Mouse (Mus musculus) cerebellum, adult 11 months (tissue): ENCODE results near the gene Isl1.

Experiments
- DNase-seq: peaks from one replicate; pipeline ENCODE4 v3.0.0; 2022

Isl1 gene

DNA sequence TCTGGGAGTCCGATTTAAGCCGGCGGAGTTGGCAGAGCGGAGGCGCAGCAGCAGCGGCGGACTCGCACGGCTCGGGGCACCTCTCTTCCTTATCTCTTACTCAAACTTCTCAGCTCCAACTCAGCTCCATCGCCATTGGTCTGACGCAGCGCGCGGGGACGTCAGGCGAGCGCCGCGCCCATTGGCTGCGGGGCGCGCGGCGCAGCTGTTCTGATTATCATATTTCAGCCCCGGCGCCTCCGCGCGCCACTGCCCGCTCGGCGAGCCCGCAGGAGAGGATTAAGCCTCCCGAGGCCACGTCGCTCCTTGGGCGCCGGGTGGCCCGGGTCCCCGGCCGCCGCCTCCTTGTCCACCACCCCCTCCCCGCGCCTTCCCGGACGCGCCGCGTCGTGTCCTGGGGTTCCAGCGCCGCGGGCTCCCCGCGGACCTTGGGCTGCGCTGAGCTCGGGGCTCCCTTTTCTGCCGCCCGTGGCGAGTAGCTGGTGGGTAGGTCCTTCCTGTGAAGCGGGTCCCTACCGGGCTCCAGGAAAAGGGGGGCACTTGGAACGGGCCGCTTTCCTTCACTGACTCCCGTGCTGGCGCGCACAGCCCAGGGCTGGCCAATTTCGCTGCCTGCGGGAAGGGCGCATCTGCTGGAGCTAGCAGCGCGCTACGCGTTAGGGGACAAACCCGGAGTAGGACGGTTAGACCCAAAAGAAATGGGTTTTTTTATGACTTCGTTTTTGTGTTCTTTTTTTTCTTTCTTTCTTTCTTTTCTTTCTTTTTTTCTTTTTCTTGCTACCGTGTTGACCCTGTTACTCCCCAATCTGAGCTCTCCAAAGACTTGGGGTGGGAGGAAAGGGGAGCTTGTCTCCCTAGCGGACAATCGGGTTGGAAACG is at the start of gene Isl1:
TSS of gene Isl1 (minus strand) at position 106 of the 879 bp plus-strand sequence.
- DNase-seq, result no peak

DNA sequence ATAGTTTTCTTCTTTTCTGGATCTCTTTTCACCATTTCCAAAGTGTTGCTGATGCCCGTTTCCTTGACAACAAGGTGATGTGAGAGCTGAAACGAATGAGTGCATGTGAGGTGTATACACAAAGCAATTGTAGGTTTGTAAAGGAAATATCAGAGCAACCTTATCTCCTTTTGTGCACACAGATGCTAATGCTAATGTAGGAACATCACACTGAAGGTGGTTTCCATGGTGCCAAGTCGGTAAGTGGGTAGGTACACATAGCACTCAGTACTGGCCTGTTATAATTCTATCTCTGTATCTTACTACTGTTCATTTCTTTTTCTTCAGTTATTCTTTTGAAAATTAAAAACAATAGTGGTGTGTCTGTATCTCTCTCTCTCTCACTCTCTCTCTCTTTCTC is 26.3 kb upstream of the Isl1 start:
- no peak for DNase-seq

GRCm38 (mm10) chr13:116313636-116314530 is 4.4 kb upstream of the Isl1 start:
- DNase-seq, result no peak

DNA sequence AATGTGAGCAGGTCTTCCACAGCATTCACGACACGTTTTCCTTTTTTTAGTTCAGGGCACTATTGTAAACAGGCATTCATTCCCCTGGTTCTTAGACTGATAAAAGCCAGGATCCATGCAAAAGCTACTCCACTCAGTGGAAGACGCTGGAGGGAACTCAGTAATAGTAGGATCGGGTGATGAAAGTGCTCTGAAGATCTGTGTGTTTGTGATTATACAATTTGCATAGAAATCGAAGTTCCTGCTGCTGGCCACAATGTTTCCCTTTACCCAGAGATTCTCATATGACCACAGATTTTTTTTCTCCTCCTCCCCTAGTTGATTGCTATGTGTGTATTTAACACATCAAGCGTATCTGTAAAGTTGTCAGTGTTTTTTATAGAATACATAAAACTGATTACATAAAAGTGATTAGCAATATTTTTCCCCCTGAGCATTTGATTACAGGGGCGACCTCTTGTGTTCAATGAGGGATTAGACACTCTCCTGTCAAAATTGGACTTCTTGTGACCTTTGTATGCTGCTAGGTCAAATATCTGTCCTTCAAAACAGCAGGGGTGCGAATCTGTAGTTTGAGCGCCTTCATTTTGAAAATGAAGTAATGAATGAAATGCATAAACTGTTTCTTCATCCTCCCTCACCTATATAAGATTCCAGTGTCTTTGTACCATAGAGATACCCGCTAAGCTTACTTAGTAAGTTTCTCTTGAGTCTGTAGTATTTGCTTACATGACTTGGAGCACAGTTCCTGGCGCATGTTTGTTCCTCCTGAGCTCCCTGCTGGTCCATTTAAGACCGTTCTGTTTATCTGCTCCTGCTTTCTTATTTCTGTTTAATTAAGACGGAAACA is 2.6 kb upstream of the Isl1 start:
- no peak for DNase-seq

DNA sequence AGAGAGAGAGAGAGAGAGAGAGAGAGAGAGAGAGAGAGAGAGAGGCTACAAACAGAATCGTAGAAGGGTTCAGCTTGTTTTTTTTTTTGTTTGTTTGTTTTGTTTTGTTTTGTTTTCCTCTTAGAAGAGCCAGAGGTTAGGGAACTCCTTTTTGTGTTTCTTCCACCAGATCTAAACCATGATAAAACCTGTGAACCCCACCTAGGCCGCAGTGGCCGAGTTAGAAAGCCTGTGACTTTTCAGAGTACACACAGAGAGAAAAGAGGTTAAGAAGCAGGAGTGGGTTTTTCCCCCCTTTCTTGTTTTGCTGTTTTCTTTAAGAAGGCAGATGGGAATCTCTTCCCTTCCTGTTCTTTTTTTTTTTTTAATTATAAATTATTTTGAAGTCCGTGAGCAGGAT is 1.5 kb upstream of the Isl1 start:
- no peak for DNase-seq

GRCm38 (mm10) chr13:116310463-116310765 is 925 bp upstream of the Isl1 start:
- DNase-seq, result no peak

DNA sequence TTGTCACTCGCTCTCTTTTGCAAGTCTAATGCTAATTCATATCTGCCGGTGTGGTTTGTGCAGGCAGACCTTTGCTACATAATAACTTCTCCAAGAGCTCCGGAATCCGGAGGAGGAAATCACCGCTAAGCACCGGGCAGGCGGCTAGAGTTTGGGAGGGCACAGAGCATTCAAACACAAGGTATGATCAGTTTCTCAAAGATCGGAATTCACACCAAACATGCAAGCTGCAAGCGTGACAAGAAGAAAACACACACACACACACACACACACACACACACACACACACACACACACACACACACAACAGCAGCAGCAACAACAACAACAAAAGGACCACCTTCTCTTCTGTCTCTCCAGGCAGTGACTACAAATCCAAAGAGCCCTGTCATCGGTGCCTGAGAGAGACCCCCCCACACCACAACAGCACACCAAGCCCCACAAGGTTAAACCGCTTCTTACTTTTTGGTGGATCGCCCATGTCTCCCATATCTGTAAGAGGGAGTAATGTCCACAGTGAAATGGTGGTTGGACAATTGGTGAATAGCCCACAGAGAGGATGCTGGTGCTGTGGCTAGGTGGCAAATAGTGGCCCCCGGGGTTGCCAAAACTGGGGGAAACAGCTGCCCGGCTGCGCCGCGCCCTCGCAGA is 431 bp downstream of the Isl1 start:
- DNase-seq, result no peak

GRCm38 (mm10) chr13:116308121-116308932 is 1.2 kb downstream of the Isl1 start:
- DNase-seq, result no peak

DNA sequence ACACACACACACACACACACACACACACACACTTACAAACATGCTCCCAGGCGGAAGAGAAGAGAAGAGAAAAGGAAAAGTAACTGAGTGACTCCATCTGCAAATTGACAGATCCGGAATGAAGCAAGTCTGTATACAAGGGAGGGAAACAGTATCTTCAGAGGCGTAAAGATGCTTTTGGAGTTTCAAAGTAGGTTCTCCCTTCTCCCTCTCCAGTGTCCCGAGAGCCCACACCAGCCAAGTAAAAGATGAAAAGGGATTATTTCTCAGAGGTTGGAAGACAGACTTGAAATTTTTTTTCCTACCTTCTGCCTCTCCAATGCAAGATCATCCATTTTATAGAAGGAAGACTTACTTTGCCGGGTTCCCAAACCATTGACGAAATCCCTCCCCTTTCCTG is 2.9 kb downstream of the Isl1 start:
- DNase-seq, result no peak

DNA sequence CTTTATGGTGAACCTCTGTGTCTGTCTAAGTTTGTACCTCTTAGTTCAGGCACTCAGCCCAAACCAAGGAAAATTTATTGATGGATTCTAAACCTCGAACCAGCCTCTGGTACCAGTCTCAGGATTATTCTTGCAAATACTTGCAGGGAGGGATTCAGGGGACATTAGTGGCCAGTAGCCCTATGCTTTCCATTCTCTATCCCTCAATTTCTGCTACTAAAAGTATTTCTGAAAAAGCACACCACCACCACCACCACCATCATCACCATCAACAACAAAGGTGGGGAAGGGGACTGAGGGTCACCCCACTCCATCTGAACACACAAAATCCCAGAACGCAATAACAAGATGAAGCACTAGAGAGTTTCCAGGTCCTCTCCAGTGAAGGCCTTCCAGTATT is 3.8 kb downstream of the Isl1 start:
- no peak for DNase-seq

GRCm38 (mm10) chr13:116304713-116305470 is 4.6 kb downstream of the Isl1 start:
- no peak for DNase-seq

DNA sequence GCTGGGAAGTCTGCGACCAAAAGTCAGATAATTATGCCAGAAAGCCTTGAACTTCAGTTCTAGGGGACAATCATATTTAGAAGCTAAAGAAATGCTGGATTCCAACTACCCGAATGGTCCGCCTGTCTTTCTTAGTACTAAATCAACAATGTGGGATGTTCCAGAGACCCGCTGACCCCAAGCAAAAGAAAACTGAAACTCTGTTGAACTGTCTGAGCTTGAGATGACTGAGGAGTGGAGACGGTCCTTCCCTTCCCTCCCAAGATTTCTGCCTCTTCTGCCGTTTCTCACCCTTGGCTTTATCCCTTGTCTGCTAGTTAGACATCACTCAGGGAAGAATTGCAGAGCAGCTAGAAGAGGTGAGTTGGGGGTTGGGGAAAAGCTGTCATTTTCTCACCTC is 5.7 kb downstream of the Isl1 start:
- no peak for DNase-seq

DNA sequence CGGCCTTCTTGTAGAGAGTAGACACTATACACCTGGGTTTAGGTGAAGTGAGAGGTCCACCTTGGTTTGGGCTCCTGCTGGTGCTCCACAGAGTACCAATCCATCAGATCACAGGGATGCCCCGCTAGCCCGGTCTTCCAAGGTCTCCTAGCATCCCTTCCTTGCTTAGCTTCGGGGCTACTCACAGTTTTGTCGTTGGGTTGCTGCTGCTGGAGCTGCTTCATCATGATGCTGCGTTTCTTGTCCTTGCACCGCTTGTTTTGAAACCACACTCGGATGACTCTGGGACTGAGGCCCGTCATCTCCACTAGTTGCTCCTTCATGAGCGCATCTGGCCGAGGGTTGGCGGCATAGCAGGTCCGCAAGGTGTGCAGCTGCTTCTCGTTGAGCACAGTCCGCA is 6.6 kb downstream of the Isl1 start:
- DNase-seq, result no peak

- no peak for DNase-seq
These were observed 7.8 kb downstream of the Isl1 start for GRCm38 (mm10) chr13:116301706-116302105.

DNA sequence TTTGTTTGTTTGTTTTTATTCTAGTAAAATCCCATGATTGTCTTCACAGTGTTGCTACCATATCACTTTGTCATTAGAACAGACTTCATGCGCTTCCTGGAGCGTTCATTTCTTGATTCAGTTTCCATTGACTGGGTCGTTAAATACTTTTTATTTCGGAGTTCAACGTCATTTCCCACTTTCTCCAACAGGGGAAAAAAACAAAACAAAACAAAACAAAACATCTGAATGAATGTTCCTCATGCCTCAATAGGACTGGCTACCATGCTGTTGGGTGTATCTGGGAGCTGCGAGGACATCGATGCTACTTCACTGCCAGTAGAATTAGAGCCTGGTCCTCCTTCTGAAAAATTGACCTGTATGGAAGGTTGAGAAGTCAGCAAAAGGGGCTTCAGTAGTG is 10.2 kb downstream of the Isl1 start:
- no peak for DNase-seq

DNA sequence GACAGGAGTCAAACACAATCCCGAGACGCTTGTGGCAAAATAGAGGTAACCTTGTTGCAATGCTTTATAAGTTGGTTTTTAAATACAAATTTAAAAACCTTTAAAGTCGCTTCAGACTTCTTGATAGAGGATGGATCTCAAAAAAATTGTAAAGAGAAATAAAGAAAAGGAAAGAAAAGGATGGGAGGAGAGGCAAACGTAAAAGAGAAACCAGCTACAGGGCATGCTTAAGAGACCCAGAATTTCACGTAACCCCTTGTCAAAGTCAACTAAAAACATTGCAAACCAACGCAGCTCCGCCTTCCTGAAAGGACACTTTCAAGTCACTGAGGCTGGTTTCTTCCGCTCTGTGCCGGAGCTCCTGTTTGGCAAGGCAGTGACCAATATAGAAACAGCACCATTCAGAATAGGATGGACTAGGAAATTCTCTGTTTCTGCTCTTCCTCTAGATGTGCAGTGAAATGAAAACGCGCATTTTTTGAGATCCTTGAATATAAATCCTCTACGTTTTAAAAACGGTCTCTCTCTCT is 10.8 kb downstream of the Isl1 start:
- DNase-seq, result no peak

- no peak for DNase-seq
These were observed 11.5 kb downstream of the Isl1 start for GRCm38 (mm10) chr13:116298001-116298400.

GRCm38 (mm10) chr13:116297048-116297811 is 12.3 kb downstream of the Isl1 start:
- DNase-seq, result no peak

- no peak for DNase-seq
These were observed 14.1 kb downstream of the Isl1 start for GRCm38 (mm10) chr13:116295401-116295800.

- DNase-seq, result no peak
These were observed 14.8 kb downstream of the Isl1 start for GRCm38 (mm10) chr13:116294734-116295133.
